Mouse (Mus musculus) forelimb bud, embryonic 11.5 days (tissue): Measurements from ENCODE around the gene Apmap.
A peak's percentile ranks its signal among the peaks of the same experiment; 100 is the strongest.

Experiments
- DNase-seq: peaks from one replicate; pipeline ENCODE4 v3.0.0-alpha.2; 2012; ENCODE audit warnings: low read depth, low spot score

Apmap gene

DNA sequence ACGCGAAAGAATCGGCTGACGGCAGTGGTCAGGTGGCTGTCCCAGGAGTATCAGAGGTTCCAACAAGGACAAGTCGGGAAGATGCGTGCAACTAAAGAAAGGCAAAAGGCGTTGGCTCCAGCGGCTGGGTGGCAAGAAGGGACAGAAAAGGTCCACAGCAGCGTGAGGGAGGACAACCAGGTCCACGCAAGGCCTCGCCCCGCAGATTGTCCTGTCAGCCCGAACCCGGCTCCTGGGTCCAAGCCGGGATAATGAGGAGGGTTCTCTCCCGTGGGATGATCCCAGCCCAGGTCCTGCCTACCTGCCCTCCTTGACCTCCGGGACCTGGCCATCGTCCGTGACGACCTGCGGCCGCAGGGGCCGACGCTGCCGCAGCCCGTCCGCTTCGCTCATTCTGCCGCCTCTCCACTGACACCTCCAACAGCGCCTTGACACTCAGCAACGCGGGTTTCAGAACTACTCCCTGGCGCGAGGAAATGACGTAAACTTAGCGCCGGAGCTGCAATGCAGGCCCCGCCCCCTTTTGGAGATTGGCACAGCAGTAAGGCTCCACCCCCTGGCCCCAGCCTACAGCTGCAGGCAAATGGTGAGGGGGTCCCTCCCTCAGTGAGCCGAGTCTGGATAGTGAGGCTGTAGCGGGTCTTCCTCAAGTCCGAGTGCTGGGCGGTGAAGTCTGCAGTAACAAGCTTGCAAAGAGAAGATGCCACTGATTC, at the start of gene Apmap:
Gene Apmap, minus strand, starts transcription at position 481 of the 713 bp plus-strand sequence.
- DNase-seq = peak; percentile 95

DNA sequence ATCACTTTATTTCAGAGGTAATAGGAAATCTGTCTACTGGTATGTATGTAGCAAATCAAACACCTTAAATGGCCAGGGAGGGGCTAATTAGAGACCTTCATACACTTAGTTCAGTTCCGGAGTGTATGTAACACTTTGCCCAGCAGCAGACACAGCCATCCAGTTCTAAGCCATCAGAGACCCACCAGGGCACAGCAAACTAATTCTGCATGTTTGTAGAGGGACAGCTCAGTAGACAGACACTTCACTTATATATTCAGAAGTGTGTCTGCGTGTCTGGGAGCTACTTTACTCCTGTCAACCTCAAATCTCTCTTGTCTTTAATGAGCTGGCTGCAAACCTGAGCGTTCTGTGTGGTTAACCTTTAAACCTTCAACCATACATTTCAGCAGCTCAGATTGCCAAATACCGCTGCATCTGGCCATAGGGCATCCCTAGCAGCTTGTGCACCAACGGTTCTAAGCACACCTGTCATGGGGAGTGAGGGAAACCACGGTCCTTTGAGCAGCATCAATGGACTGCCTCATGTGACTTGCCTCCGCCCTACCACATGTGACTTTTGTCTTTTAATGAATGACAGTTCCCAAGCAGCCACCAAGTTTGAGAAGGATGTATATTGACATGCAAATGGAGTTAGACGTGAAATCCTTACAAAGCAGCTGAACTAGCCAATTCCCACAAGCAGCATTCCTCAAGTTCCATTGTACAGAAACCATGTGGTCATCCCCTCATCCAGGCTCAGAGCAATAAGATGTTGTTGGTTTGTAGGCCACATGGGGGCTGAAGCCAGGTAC, 48.8 kb upstream of the Apmap start:
- DNase-seq = no peak

GRCm38 (mm10) chr2:150656112-150656511, 47.7 kb upstream of the Apmap start:
- DNase-seq = no peak

GRCm38 (mm10) chr2:150655290-150655689, 46.9 kb upstream of the Apmap start:
- DNase-seq = no peak

DNA sequence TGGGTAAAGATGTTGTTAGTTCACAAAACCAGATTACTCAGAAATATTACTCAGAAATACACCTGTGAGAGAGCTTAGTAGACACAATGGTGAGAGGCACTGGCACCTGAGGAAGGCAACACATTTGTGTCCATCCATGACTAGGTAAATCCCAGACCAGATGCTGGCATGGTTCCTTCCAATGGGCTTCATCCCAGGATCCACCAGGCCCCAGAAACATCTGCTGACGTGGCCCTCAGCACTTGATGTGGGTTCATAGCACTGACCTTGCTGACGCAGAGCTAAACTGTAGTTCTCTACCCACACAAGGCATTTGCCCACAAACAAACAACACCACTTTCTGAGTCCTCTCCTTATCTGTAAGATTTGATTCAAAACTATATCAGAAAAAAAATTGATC, 46.4 kb upstream of the Apmap start:
- DNase-seq = no peak

GRCm38 (mm10) chr2:150651366-150651765, 43.0 kb upstream of the Apmap start:
- DNase-seq = no peak

DNA sequence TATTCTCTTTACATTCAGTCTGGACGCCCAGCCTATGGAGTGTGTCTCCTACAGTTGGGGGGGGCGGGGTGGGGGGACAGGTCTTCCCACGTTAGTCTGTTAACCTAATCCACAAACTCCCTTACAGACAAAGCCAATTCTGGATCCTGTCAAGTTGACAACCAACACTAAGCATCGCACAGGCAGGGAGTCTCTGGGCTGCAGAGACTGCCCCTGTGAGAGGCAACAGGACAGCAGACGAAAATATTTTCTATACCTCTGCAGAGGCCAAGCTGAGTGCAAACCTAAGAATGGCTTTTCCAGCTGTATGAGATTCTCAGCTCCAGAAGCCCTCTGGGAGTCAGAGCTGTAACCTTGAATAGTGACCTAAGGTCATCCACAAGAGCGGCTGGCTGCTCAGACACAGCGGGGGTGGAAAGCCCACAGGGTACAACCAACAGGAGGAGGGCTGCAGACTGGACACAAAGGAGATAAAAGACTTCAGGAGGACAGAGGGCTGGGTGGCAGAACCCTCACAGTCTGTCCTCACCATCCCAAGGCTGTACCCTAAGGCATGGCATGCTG, 42.2 kb upstream of the Apmap start:
- no peak for DNase-seq

DNA sequence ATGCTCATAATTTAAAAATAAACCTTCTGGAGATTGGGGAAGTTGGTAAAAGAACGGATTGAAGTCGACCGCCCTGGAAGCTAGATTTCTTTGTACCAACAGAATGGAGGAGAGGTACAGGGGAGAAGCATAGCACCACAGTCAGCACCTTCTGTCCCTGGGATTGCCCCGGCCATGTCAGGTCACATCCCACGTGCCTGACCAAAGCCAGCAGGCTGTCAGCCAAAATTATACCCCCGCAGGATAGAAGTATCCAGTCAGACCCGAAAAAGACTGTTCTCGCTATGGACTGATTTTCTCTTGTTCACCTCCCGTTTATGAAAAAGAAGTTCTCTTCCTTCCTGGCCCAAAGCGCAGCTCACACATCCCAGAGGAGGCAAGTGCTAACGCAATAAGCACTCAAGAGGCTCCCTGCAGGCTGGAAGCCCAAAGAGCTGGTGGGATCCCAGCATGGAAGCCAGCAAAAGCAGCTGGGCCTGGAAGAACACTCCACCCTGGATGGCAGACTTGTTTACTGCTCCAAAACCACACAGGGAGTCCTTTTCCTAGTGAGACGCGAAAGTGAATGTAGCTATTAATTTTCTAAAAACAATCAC, 40.0 kb upstream of the Apmap start:
- DNase-seq = no peak

GRCm38 (mm10) chr2:150647681-150648299, 39.4 kb upstream of the Apmap start:
- no peak for DNase-seq

DNA sequence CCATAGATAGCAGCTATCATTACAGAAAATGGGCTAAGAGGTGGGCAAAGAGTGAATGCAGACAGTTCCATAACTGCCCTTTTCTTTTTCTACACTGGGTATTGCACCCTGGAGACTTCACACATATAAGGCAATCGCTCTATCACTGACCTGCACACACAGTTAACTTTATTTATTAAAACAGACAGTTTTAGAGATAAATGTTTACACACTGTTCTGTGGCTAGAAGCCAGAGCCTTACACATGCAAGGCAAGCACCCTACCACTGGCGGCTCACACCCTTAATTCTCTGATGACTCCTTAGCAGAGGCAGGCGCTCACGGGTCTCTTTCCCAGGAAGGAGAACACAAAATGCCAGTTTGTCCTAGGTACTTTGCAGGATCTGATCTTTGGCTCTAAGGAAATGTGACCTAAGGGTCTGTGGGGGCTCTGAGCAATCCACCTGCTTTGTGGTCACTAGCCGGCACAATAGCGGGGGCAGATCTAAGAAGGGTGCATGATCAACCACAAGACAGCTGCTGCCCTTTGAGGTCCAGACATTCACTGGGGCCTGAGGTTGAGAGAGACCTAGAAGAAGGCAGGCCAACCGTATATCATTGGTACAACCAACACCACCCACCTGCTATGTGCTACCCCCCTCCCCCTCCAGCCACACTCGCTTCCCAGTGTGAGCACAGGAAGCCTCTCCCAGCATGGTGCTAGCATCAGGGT, 38.2 kb upstream of the Apmap start:
- no peak for DNase-seq

GRCm38 (mm10) chr2:150645225-150645624, 36.9 kb upstream of the Apmap start:
- no peak for DNase-seq

DNA sequence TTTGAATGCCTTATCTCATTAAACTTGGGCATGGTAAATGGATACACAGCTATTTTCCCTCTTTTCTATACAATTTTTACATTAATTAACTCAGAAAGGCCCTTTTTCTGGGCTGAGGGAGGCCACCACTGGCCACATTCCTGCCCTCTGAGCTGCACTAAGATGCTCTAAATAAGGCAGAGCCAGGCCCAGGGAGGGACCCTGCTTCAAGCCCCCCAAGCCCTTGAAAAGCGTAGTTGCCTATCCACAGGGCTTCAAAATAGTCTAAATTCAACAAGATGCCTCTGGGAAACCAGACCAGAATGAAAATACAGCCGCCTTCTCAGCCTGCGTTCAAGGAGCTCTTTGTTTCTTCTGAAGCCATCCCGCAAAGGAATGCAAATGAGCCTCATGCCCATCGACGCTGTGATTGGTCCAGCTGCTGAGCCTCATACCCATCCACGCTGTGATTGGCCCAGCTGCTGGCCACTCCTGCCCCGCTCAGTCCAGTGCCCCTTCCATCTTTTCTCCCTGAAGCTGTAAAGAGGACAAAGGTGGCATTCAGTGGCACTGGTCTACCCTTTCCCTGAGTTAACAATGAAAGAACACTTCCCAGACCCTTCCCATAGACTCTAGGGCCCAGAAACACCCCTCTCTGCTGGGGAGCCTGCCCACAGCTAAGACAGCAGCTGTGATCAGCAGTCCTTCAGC, 35.5 kb upstream of the Apmap start:
- no peak for DNase-seq

GRCm38 (mm10) chr2:150643166-150643565, 34.8 kb upstream of the Apmap start:
- no peak for DNase-seq

GRCm38 (mm10) chr2:150638370-150638733, 30.0 kb upstream of the Apmap start:
- no peak for DNase-seq

GRCm38 (mm10) chr2:150637702-150638369, 29.5 kb upstream of the Apmap start:
- DNase-seq = no peak

- no peak for DNase-seq
These were observed 27.6 kb upstream of the Apmap start for GRCm38 (mm10) chr2:150635877-150636446.

DNA sequence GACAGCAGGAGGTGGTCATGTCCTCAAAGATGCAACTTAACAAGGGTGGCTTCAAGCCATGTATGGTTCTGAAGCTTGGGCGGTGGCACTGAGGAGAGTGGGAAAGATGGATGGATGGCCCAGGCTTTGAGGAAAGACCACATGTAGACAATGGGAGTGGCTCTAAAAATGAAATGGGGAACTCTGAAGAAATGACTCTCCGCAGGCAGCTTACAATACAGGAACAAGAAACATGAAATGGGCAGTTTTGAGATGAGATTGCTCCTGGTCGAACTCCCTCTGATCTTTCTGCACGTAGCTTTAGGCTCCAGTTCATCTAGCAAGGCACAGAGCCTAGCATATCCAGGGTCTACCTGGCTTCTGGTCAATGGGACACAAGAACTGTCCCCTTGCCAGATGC, 20.9 kb upstream of the Apmap start:
- no peak for DNase-seq

DNA sequence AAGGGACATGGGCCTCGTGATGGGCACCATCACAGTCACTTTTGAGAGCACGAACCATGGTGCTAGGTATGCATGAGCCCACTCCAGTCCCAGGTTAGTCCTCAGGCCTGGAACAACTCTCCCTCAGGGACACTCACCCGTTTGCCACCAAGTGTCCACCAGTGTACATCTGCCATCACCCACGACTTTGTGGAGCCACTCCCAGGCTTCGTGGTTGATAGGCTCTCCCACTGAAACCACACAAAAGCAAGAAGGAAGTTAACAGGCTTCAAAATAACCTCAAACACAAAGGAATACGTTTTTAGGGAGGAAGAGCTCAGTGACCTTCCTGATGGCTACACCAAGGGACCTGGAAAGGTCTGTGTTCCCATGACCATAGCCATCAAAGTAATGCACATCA, 18.8 kb upstream of the Apmap start:
- DNase-seq = no peak

- no peak for DNase-seq
These were observed 16.6 kb upstream of the Apmap start for GRCm38 (mm10) chr2:150624926-150625325.

DNA sequence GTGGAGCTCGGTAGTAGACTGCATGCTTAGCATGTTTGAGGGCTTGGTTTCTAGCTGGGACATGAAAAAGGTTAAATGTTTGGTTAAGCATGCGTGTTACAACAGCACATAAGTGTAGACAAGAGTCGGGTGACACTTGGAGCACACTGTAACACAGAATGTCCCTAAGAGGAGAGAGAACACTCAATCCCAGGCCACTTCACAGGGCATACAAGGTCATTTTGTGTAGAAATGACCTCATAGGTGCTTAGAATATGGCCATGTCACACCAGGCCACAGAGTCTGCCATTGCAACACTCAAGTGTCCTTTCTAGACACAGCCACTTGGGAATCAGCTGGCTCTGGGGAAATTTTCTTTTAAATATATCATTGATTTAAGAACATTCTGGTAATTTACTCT, 15.6 kb upstream of the Apmap start:
- DNase-seq = no peak
